Mouse (Mus musculus) hindbrain, embryonic 14.5 days (tissue): ENCODE measurements around the gene Larp6. TPM values are rescaled to one million over a fixed set of nuclear protein-coding genes. Genes with fewer than 3 reads are reported as not detected.

Experiments used
- ATAC-seq: fragments of 200-750 bp; cut with Nextera tagmentation; 2 replicates; pipeline ENCODE4 v1.8.0; 2017; ENCODE audit warnings: moderate number of reproducible peaks, mild to moderate bottlenecking, moderate TSS enrichment, moderate library complexity; ENCODE audit not compliant: low FRiP score
- DNase-seq: peaks from one replicate; pipeline ENCODE4 v3.0.0-alpha.2; 2015; ENCODE audit warnings: low spot score
- H3K27ac ChIP-seq: fragments of 300-500 bp; sonication (generic); 2 replicates; pipeline ENCODE4 v1.5.1; 2014; ENCODE audit warnings: mild to moderate bottlenecking, moderate library complexity
- H3K27me3 ChIP-seq: fragments of 300-500 bp; sonication (generic); 2 replicates; pipeline ENCODE4 v1.6.1; 2014; ENCODE audit warnings: mild to moderate bottlenecking, low read length, mixed read lengths; ENCODE audit not compliant: control insufficient read depth, insufficient read depth
- H3K36me3 ChIP-seq: fragments of 300-500 bp; sonication (generic); replicated peaks from 2 replicates; pipeline ENCODE4 v1.6.1; 2014; ENCODE audit not compliant: control insufficient read depth, insufficient read depth
- H3K4me1 ChIP-seq: fragments of 300-500 bp; sonication (generic); replicated peaks from 2 replicates; pipeline ENCODE4 v1.6.1; 2014; ENCODE audit warnings: antibody characterized with exemption, low read length, mixed read lengths; ENCODE audit not compliant: control insufficient read depth, insufficient read depth
- H3K4me2 ChIP-seq: fragments of 300-500 bp; sonication (generic); replicated peaks from 2 replicates; pipeline ENCODE4 v1.6.1; 2014; ENCODE audit warnings: mild to moderate bottlenecking, moderate library complexity
- H3K4me3 ChIP-seq: fragments of 300-500 bp; sonication (generic); replicated peaks from 2 replicates; pipeline ENCODE4 v1.5.1; 2014; ENCODE audit warnings: mild to moderate bottlenecking, low read length
- H3K9ac ChIP-seq: fragments of 300-500 bp; sonication (generic); 2 replicates; pipeline ENCODE4 v1.6.1; 2014
- H3K9me3 ChIP-seq: fragments of 300-500 bp; sonication (generic); 2 replicates; pipeline ENCODE4 v1.6.1; 2016; ENCODE audit warnings: low read length; ENCODE audit not compliant: control insufficient read depth
- WGBS: fragments of 180-500 bp; shearing (Covaris S2); extraction: QIAGEN DNeasy Blood & Tissue Kit; methylation state at CpG from one replicate; pipeline ENCODE4 v1.1.7; 2014; 5-methylcytosine and 5-hydroxymethylcytosine counted together
- polyA plus RNA-seq: library from polyadenylated mRNA; unstranded; fragments of >200 nt; fragmentation: Nextera tagmentation; extraction: Ambion mirVana; gene quantifications from 2 replicates; pipeline ENCODE4 v1.2.1, GENCODE M21; 2014

Gene Larp6
- polyA plus RNA-seq, 1 experiment from 2014 or later = 18.6 TPM

GRCm38 (mm10) chr9:60748191-60748590 lies 35.4 kb downstream of the Larp6 start:
- ATAC-seq (no peak), DNase-seq (no peak)
- Histone ChIP-seq H3K9ac (no peak overlapping the region), H3K4me2 (no peak overlapping the region), H3K9me3 (no peaks in the 10 kb centered on the region), H3K4me1 (no peaks in the 10 kb centered on the region), H3K27ac (no peak overlapping the region), H3K4me3 (no peak overlapping the region), H3K27me3 (no peaks in the 10 kb centered on the region), H3K36me3 (no peaks in the 10 kb centered on the region)
- 78% methylated on average over 2 of the region's 2 CpGs for WGBS

- Histone ChIP-seq H3K36me3 (no peaks in the 10 kb centered on the region), H3K4me2 (no peak overlapping the region), H3K9ac (no peak overlapping the region), H3K9me3 (no peaks in the 10 kb centered on the region), H3K4me3 (no peak overlapping the region), H3K4me1 (no peaks in the 10 kb centered on the region), H3K27me3 (no peaks in the 10 kb centered on the region), H3K27ac (no peak overlapping the region)
- ATAC-seq (no peak), DNase-seq (no peak)
- 97% methylated on average over 2 of the region's 2 CpGs for WGBS
Measured at GRCm38 (mm10) chr9:60749105-60749504, 36.3 kb downstream of the Larp6 start.

- no peak overlapping the region for H3K27ac ChIP-seq
- H3K4me2 ChIP-seq = no peak overlapping the region
- no peaks in the 10 kb centered on the region for H3K9me3 ChIP-seq
- 90% methylated on average over 5 of the region's 5 CpGs for WGBS
- ATAC-seq (no peak), DNase-seq (no peak)
- H3K9ac ChIP-seq = no peak overlapping the region
- H3K4me3 ChIP-seq = no peak overlapping the region
- H3K36me3 ChIP-seq = no peaks in the 10 kb centered on the region
- no peaks in the 10 kb centered on the region for H3K4me1 ChIP-seq
- no peaks in the 10 kb centered on the region for H3K27me3 ChIP-seq
Measured at GRCm38 (mm10) chr9:60751098-60751497, 38.3 kb downstream of the Larp6 start.

GRCm38 (mm10) chr9:60751971-60752370 lies 39.2 kb downstream of the Larp6 start:
- 71% methylated on average over 6 of the region's 6 CpGs for WGBS

GRCm38 (mm10) chr9:60752636-60753035 lies 39.8 kb downstream of the Larp6 start:
- DNase-seq = no peak
- Histone ChIP-seq H3K4me1 (no peaks in the 10 kb centered on the region), H3K4me3 (no peak overlapping the region), H3K36me3 (no peaks in the 10 kb centered on the region), H3K4me2 (no peak overlapping the region), H3K9me3 (no peaks in the 10 kb centered on the region), H3K9ac (no peak overlapping the region), H3K27me3 (no peaks in the 10 kb centered on the region), H3K27ac (no peak overlapping the region)
- ATAC-seq = no peak

More at GRCm38 (mm10) chr9:60751971-60752370, 39.2 kb downstream of the Larp6 start:
- Histone ChIP-seq H3K4me1 (no peaks in the 10 kb centered on the region), H3K9ac (no peak overlapping the region), H3K36me3 (no peaks in the 10 kb centered on the region), H3K4me3 (no peak overlapping the region), H3K27ac (no peak overlapping the region), H3K27me3 (no peaks in the 10 kb centered on the region), H3K9me3 (no peaks in the 10 kb centered on the region), H3K4me2 (no peak overlapping the region)
- ATAC-seq (no peak), DNase-seq (no peak)

- H3K9me3 ChIP-seq = no peaks in the 10 kb centered on the region
- no peak overlapping the region for H3K4me3 ChIP-seq
- no peak overlapping the region for H3K27ac ChIP-seq
- DNase-seq (peak; percentile 75), ATAC-seq (no peak)
- H3K4me1 ChIP-seq = no peaks in the 10 kb centered on the region
- no peak overlapping the region for H3K4me2 ChIP-seq
- no peaks in the 10 kb centered on the region for H3K27me3 ChIP-seq
- no peak overlapping the region for H3K9ac ChIP-seq
- 37% methylated on average over 6 of the region's 6 CpGs for WGBS
- H3K36me3 ChIP-seq = no peaks in the 10 kb centered on the region
Measured at GRCm38 (mm10) chr9:60756258-60756657, 43.5 kb downstream of the Larp6 start.

- H3K4me1 ChIP-seq = no peaks in the 10 kb centered on the region
- 77% methylated on average over 15 of the region's 15 CpGs for WGBS
- H3K9me3 ChIP-seq = no peaks in the 10 kb centered on the region
- H3K27me3 ChIP-seq = no peaks in the 10 kb centered on the region
- no peak overlapping the region; the same call in 1 of the 2 replicates for H3K27ac ChIP-seq
- no peak for ATAC-seq
- no peak overlapping the region for H3K4me2 ChIP-seq
- DNase-seq = no peak
- no peak overlapping the region for H3K9ac ChIP-seq
- H3K4me3 ChIP-seq = no peak overlapping the region
- H3K36me3 ChIP-seq = no peaks in the 10 kb centered on the region
Measured at GRCm38 (mm10) chr9:60756866-60757740, 44.3 kb downstream of the Larp6 start.

GRCm38 (mm10) chr9:60757817-60758216 lies 45.0 kb downstream of the Larp6 start:
- no peak overlapping the region for H3K9ac ChIP-seq
- DNase-seq (no peak), ATAC-seq (no peak)
- H3K4me1 ChIP-seq = no peaks in the 10 kb centered on the region
- H3K36me3 ChIP-seq = no peaks in the 10 kb centered on the region
- no peaks in the 10 kb centered on the region for H3K27me3 ChIP-seq
- 48% methylated on average over 5 of the region's 5 CpGs for WGBS
- no peak overlapping the region for H3K4me3 ChIP-seq
- H3K4me2 ChIP-seq = no peak overlapping the region
- no peak overlapping the region; the same call in 1 of the 2 replicates for H3K27ac ChIP-seq
- no peaks in the 10 kb centered on the region for H3K9me3 ChIP-seq

GRCm38 (mm10) chr9:60759436-60760007 lies 46.7 kb downstream of the Larp6 start:
- H3K4me3 ChIP-seq = no peak overlapping the region
- no peak overlapping the region for H3K4me2 ChIP-seq
- no peaks in the 10 kb centered on the region for H3K9me3 ChIP-seq
- DNase-seq (no peak), ATAC-seq (no peak)
- no peaks in the 10 kb centered on the region for H3K4me1 ChIP-seq
- no peak overlapping the region for H3K9ac ChIP-seq
- H3K36me3 ChIP-seq = no peaks in the 10 kb centered on the region
- 77% methylated on average over 10 of the region's 10 CpGs for WGBS
- no peaks in the 10 kb centered on the region for H3K27me3 ChIP-seq
- no peak overlapping the region for H3K27ac ChIP-seq
